Mouse (Mus musculus): ENCODE data around the gene Ptgs1. TPM values are rescaled to one million over a fixed set of nuclear protein-coding genes. Genes with fewer than 3 reads are reported as not detected.
A peak's percentile ranks its signal among the peaks of the same experiment; 100 is the strongest.

Gene Ptgs1
- total and polyA plus RNA-seq, 3 experiments, result 0.13 to 0.66 TPM; not detected in 1

DNA sequence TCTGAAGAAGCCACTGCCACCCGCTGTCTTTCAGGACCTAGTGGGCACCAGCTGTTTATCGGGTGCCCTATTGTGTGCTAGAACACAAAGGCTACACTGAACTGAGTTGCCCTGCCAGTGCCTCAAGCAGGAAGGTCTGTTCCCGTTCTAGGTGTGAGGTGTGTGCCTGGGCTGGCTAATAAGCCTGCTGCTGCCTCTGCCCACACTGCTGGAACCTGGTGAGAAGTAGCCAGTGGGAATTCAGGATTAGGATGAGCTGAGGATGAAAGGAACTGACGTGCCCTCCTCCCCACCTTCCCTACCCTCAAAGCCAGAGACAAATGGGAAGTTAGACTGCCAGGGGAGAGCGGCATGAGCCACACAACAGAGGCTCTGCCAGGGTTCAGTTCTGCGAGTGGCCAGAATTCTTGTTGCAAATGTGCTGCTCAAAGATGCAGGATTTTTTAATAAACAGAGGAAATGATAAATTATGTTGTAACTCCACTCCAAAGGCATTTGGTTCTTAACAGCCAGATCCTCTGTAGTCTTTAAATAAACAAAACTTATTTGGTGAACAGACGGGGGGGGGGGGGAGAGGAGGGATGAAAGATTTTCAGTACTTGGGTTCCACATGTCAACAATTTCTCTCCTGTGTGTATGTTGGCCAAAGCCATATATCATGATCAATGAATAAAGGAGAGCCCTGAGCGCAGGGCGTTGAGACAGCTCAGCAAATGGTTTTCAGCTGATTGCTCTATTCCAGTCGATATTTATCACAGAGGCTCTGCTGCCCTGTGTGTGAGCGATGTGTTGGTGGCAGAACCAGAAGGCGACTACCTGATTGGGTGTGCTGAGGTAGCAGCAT is 38.9 kb upstream of the Ptgs1 start:
- no peaks in the 10 kb centered on the region for H3K27me3 ChIP-seq (ENCODE audit: insufficient read depth, low read length)
- no peak overlapping the region for H3K4me3 ChIP-seq (ENCODE audit: low read depth, low read length)
- no peaks in the 10 kb centered on the region for H3K9me3 ChIP-seq (replicated peaks)
- DNase-seq (ENCODE audit: low spot score) (no peak), ATAC-seq (ENCODE audit: extremely low read depth, insufficient number of reproducible peaks, low FRiP score, poor library complexity, severe bottlenecking) (no peak)
- H3K4me1 ChIP-seq (ENCODE audit: insufficient read depth, low read depth, low read length), result peaks cover 23% of the 10 kb centered on the region
- H3K36me3 ChIP-seq (replicated peaks), result peaks cover 41% of the 10 kb centered on the region
- TF ChIP-seq TAL1 (conservative IDR thresholded peaks at IDR 0.05; ENCODE audit: low read depth, low read length) (no peak), POLR2AphosphoS5 (IDR thresholded peaks at IDR 0.05; ENCODE audit: insufficient replicate concordance, low read depth, low read length) (no peak), CTCF (IDR thresholded peaks at IDR 0.05; ENCODE audit: low read depth, low read length) (no peak), GATA2 (IDR thresholded peaks at IDR 0.05; ENCODE audit: borderline replicate concordance, low read depth, low read length) (no peak)

DNA sequence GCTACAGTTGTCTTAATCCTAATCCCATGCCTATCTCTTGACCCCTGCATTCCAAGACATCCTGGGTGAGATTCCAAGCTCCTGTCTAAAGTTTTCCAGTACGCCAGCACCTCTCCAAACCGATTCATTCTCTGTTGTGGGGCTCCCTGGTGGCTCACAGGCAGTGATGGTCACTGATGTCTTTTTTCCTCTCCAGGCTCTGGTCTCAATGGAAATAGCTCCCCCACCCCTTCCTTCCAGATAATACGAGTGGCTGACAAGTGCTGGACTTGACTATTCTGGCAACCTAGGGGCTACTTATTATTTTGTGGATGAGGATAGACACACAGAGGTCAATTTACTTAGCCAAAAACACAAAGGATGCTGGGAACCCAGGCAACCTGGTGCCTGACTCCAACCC is 33.2 kb upstream of the Ptgs1 start:
- Histone ChIP-seq H3K9me3 (replicated peaks) (no peaks in the 10 kb centered on the region), H3K4me3 (ENCODE audit: low read depth, low read length) (no peak overlapping the region), H3K27me3 (ENCODE audit: insufficient read depth, low read length) (no peaks in the 10 kb centered on the region), H3K4me1 (ENCODE audit: insufficient read depth, low read depth, low read length) (peaks cover 72% of the 10 kb centered on the region), H3K36me3 (replicated peaks) (peaks cover 11% of the 10 kb centered on the region)
- ATAC-seq (ENCODE audit: extremely low read depth, insufficient number of reproducible peaks, low FRiP score, poor library complexity, severe bottlenecking) (no peak), DNase-seq (ENCODE audit: low spot score) (no peak)
- TF ChIP-seq TAL1 (conservative IDR thresholded peaks at IDR 0.05; ENCODE audit: low read depth, low read length), result no peak
- TF ChIP-seq CTCF (IDR thresholded peaks at IDR 0.05; ENCODE audit: low read depth, low read length), result no peak
- no peak for TF ChIP-seq GATA1 (IDR thresholded peaks at IDR 0.05; ENCODE audit: borderline replicate concordance, low read length)
- no peak for TF ChIP-seq GATA2 (IDR thresholded peaks at IDR 0.05; ENCODE audit: borderline replicate concordance, low read depth, low read length)
- TF ChIP-seq POLR2AphosphoS5 (IDR thresholded peaks at IDR 0.05; ENCODE audit: insufficient replicate concordance, low read depth, low read length), result no peak

DNA sequence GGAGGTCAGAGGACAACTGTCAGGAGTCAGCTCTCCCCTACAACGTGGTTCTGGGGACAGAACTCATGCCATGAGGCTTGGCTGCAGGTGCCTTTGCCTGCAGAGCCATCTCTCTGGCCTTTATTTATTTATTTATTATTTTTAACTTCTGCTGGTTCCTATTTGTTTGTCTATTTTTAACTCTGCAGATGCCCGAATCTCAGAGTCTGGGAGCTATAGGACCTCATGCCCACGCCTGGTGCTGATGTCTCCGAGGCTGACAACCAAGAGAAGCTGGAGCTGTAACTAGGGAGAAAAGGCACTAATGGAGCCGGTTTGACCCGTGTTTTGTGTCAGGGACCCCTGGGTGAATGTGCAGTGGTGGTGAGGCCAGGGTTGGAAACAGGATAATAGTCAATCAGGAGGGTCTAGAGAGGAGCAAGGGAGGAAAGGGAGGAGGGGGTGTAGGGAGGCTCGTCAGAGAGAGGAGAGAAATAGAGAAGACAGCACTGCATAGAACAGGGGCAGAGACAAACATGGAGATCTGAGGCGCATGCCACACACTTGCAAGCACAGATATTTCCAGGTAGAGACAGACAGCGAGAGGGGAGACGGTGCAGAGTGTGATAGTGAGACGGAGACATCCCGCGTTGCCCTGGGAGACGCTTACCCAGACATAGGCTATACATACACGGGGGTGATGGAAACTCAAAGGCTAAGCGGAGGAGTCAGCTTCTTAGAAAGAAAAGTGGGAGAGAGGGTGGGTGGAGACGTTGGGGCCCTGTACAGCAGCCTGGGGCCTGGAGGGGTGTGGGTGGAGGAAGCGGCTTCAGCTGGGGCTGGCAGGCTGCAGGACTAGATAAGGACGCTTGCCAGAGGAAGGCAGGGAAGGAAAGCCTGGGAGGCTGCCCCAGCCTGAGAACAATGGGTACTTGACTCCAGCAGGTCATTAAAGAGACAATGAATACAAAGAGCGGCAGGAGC is 32.0 kb upstream of the Ptgs1 start:
- H3K4me3 ChIP-seq (ENCODE audit: low read depth, low read length), result peak overlapping the region; percentile 66
- DNase-seq (ENCODE audit: low spot score) (peak; percentile 89), ATAC-seq (ENCODE audit: extremely low read depth, insufficient number of reproducible peaks, low FRiP score, poor library complexity, severe bottlenecking) (peak; percentile 96)
- peaks cover 84% of the 10 kb centered on the region for H3K4me1 ChIP-seq (ENCODE audit: insufficient read depth, low read depth, low read length)
- peak; percentile 80 for TF ChIP-seq TAL1 (conservative IDR thresholded peaks at IDR 0.05; ENCODE audit: low read depth, low read length)
- no peak for TF ChIP-seq POLR2AphosphoS5 (IDR thresholded peaks at IDR 0.05; ENCODE audit: insufficient replicate concordance, low read depth, low read length)
- H3K36me3 ChIP-seq (replicated peaks), result peaks cover under 1% of the 10 kb centered on the region
- no peaks in the 10 kb centered on the region for H3K9me3 ChIP-seq (replicated peaks)
- H3K27me3 ChIP-seq (ENCODE audit: insufficient read depth, low read length), result no peaks in the 10 kb centered on the region

DNA sequence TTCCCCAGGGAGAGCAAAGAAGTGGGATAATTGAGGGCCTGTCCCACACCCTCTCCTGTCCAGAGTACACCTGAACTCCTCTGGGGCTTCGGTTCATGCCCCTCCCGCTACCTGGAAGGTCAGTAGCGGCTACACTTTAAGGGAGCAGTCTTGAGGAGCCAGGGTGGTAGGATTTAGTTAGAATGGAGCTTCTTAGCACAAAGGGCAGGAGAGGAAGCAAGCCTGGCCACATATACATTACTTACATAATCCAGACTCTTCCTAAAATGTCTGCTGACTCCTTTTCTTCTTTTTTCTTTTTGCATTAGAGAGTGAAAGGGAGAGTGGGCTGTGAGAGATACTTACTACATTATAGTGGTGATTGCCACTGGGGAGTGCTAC is 31.4 kb upstream of the Ptgs1 start:
- Histone ChIP-seq H3K4me3 (ENCODE audit: low read depth, low read length) (peak overlapping the region; percentile 66), H3K4me1 (ENCODE audit: insufficient read depth, low read depth, low read length) (peaks cover 91% of the 10 kb centered on the region), H3K27me3 (ENCODE audit: insufficient read depth, low read length) (no peaks in the 10 kb centered on the region), H3K9me3 (replicated peaks) (no peaks in the 10 kb centered on the region), H3K36me3 (replicated peaks) (no peaks in the 10 kb centered on the region)
- ATAC-seq (ENCODE audit: extremely low read depth, insufficient number of reproducible peaks, low FRiP score, poor library complexity, severe bottlenecking) (no peak), DNase-seq (ENCODE audit: low spot score) (no peak)
- TF ChIP-seq GATA2 (IDR thresholded peaks at IDR 0.05; ENCODE audit: borderline replicate concordance, low read depth, low read length) (no peak), GATA1 (IDR thresholded peaks at IDR 0.05; ENCODE audit: borderline replicate concordance, low read length) (no peak), POLR2AphosphoS5 (IDR thresholded peaks at IDR 0.05; ENCODE audit: insufficient replicate concordance, low read depth, low read length) (no peak), CTCF (IDR thresholded peaks at IDR 0.05; ENCODE audit: low read depth, low read length) (no peak), TAL1 (conservative IDR thresholded peaks at IDR 0.05; ENCODE audit: low read depth, low read length) (no peak)

DNA sequence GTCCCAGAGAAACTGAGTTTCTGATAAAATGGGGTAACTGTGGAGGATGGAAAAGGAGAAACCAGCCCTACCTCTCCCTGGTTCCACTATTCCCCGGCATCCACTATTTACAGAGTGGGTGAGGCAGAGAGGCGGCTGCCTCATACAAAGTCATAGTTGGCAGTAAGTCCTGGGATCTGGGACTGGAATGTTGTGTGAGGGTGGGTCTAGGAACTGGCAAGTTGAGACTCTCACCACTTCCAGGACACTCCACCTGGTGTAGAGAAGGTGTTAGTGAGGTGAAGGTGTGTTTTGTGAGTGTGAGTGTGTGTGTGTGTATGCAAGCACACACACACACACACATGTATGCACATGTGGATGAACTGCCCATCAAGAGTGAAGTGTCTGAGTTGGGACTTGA is 29.4 kb upstream of the Ptgs1 start:
- no peak overlapping the region for H3K4me3 ChIP-seq (ENCODE audit: low read depth, low read length)
- H3K9me3 ChIP-seq (replicated peaks), result peaks cover 2% of the 10 kb centered on the region; the same call in 1 of the 2 replicates
- ATAC-seq (ENCODE audit: extremely low read depth, insufficient number of reproducible peaks, low FRiP score, poor library complexity, severe bottlenecking), result no peak
- no peaks in the 10 kb centered on the region for H3K36me3 ChIP-seq (replicated peaks)
- DNase-seq (ENCODE audit: low spot score), result no peak
- no peaks in the 10 kb centered on the region for H3K27me3 ChIP-seq (ENCODE audit: insufficient read depth, low read length)
- no peak for TF ChIP-seq GATA1 (IDR thresholded peaks at IDR 0.05; ENCODE audit: borderline replicate concordance, low read length)
- no peak for TF ChIP-seq CTCF (IDR thresholded peaks at IDR 0.05; ENCODE audit: low read depth, low read length)
- no peak for TF ChIP-seq POLR2AphosphoS5 (IDR thresholded peaks at IDR 0.05; ENCODE audit: insufficient replicate concordance, low read depth, low read length)
- no peak for TF ChIP-seq GATA2 (IDR thresholded peaks at IDR 0.05; ENCODE audit: borderline replicate concordance, low read depth, low read length)
- no peak for TF ChIP-seq TAL1 (conservative IDR thresholded peaks at IDR 0.05; ENCODE audit: low read depth, low read length)
- peaks cover 96% of the 10 kb centered on the region for H3K4me1 ChIP-seq (ENCODE audit: insufficient read depth, low read depth, low read length)
